Mouse (Mus musculus): ENCODE measurements at regions not wholly inside any gene's neighbourhood (a gene's known extent, or its start where the extent isn't known, plus 50 kb on each side); places are given as distances from the start of the nearest gene placed in this dataset.
"Not testable (repeated sequence)": the region's sequence is repeated elsewhere in the genome, so short reads cannot be mapped to it uniquely, and the experiment has no call there.

- DNase-seq: peak; percentile 61 to 73
Measured at GRCm38 (mm10) chr15:14951246-14951645, 1777.3 kb upstream of the Cdh9 start.

- DNase-seq: no peak
Measured at GRCm38 (mm10) chr15:14982227-14982626, 1746.3 kb upstream of the Cdh9 start.

- DNase-seq: not testable (repeated sequence)
Measured at GRCm38 (mm10) chr15:15019352-15019751, 1709.2 kb upstream of the Cdh9 start.
